In genomic region chr2:32105117-32105913, GRCm38 (mm10) we compare ENCODE assay signal across 11 mouse cellular contexts. TPM values are rescaled to one million over a fixed set of nuclear protein-coding genes. Genes with fewer than 3 reads are reported as not detected.
DNase-seq lines count a peak whose midpoint lies in the region; ATAC-seq and TF ChIP-seq lines count a peak whose summit lies in the region.
"Had no signal": no experiment of that assay in that cellular context is flagged by ENCODE, and none has a peak within 500 bp of the region (broad histone marks: within the 10 kb centered on the region; RNA-seq: fewer than 3 reads in every experiment).

No protein-coding gene starts in this region.

- DNase-seq in frontal cortex, postnatal 36 days (ENCODE audit: low spot score in 2 of 2) = peak; percentile 38 to 51
- no peak for DNase-seq in frontal cortex, postnatal 10 days (ENCODE audit: low spot score in 2 of 2)
- DNase-seq in thymus, postnatal 4 days = peak; percentile 8
- no peak for DNase-seq in thymus, adult 18-20 months
- DNase-seq in hindbrain, postnatal 0 days (ENCODE audit: low spot score) = peak; percentile 25
- no peak for DNase-seq in testis, postnatal 10 days (ENCODE audit: low spot score)
- no peak for DNase-seq in spleen, adult 18-20 months
- DNase-seq in kidney, postnatal 36 days = no peak
- DNase-seq: cerebellum, adult 11-12 months; right cerebral cortex, postnatal 14 days had no signal

- TF ChIP-seq CTCF in hindbrain, postnatal 0 days (IDR thresholded peaks at IDR 0.05; ENCODE audit: low read depth) = no peak

- no peaks in the 10 kb centered on the region for H3K9me3 ChIP-seq in hindbrain, postnatal 0 days (ENCODE audit: low read length)

- H3K36me3 ChIP-seq in hindbrain, postnatal 0 days (ENCODE audit: insufficient read depth, low read length) = 0 out of 2 replicates have a peak, but pooled peaks cover 2% of the 10 kb centered on the region

- H3K27ac ChIP-seq in hindbrain, postnatal 0 days = peak overlapping the region; percentile 32; the same call in 1 of the 2 replicates
- H3K27ac ChIP-seq: kidney, postnatal 0 days had no signal

- no peak overlapping the region for H3K4me3 ChIP-seq in hindbrain, postnatal 0 days (ENCODE audit: low read length)

- peak; percentile 64 for ATAC-seq in hindbrain, postnatal 0 days

- H3K4me1 ChIP-seq in hindbrain, postnatal 0 days (ENCODE audit: insufficient read depth, low read length) = no peaks in the 10 kb centered on the region

- no peaks in the 10 kb centered on the region for H3K27me3 ChIP-seq in hindbrain, postnatal 0 days (ENCODE audit: insufficient read depth, low read length)

- H3K9ac ChIP-seq in hindbrain, postnatal 0 days (replicated peaks; ENCODE audit: low read length) = no peak overlapping the region

- H3K4me2 ChIP-seq in hindbrain, postnatal 0 days (ENCODE audit: low read depth, low read length) = no peak overlapping the region

- WGBS in hindbrain, postnatal 0 days = 45% methylated on average over 16 of the region's 16 CpGs

RNA-seq across cellular contexts. Expression of gene Plpp7, which starts 10.0 kb away (rescaled TPM):
- 39.2 and 50.5 TPM in 2 replicates for total RNA-seq in hindbrain, postnatal 0 days (2014; rRNA removed)
- 28.2 and 28.3 TPM in 2 replicates for polyA plus RNA-seq in hindbrain, postnatal 0 days (2015; fragmentation: Nextera tagmentation; extraction: Ambion mirVana)

RNA-seq across cellular contexts. Expression of gene Fam78a, which starts 20.7 kb away (rescaled TPM):
- total RNA-seq in hindbrain, postnatal 0 days (2014; rRNA removed) = 0.83 and 1.3 TPM in 2 replicates
- 0.21 and 0.39 TPM in 2 replicates for polyA plus RNA-seq in hindbrain, postnatal 0 days (2015; fragmentation: Nextera tagmentation; extraction: Ambion mirVana)

RNA-seq across cellular contexts. Expression of gene Prrc2b, which starts 45.6 kb away (rescaled TPM):
- 188 and 206 TPM in 2 replicates for total RNA-seq in hindbrain, postnatal 0 days (2014; rRNA removed)
- 44.8 and 55.9 TPM in 2 replicates for polyA plus RNA-seq in hindbrain, postnatal 0 days (2015; fragmentation: Nextera tagmentation; extraction: Ambion mirVana)

Comparison
In these comparisons a context has a peak if more than half of its experiments do, and no peak if none do; other contexts are left out.
1. DNase-seq: peak in frontal cortex, postnatal 36 days (2 of 2), thymus, postnatal 4 days (single experiment) and hindbrain, postnatal 0 days (single experiment); none in frontal cortex, postnatal 10 days (0 of 2), thymus, adult 18-20 months (0 of 2), testis, postnatal 10 days (single experiment), spleen, adult 18-20 months (0 of 2) and kidney, postnatal 36 days (0 of 2).